Mouse (Mus musculus): Measurements from ENCODE around the gene Rasgrf1.

DNA sequence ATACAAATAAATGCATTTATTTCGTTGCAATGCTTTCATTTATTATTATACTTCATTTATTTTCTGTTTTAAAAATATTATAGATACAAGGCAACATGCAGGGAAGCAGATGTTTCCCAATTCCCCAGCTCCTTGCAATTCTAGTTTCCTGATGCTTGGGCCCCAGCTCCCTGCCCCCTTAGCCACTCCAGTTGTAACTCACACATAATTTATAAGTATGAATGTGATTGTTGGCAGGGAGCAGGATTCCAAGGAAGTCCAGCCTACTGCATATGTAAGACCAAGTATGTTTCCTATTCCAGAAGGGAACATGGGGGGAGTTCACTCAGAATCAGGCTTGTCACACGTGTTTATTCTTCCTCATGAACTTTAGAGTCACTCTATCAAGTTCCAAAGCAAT, 102.1 kb downstream of the Rasgrf1 start:
- no peak for TF ChIP-seq POLR2A (IDR thresholded peaks at IDR 0.05; ENCODE audit: borderline replicate concordance, extremely low read depth, low read depth, low read length)
- no peak for TF ChIP-seq CTCF (IDR thresholded peaks at IDR 0.05; ENCODE audit: insufficient read depth, low read length)

Measured in lung, adult 2 months (tissue).